Mouse (Mus musculus): ENCODE data around the gene Olfr1443. TPM values are rescaled to one million over a fixed set of nuclear protein-coding genes. Genes with fewer than 3 reads are reported as not detected.

The Olfr1443 gene
- polyA plus RNA-seq, 1 experiment, result not detected

DNA sequence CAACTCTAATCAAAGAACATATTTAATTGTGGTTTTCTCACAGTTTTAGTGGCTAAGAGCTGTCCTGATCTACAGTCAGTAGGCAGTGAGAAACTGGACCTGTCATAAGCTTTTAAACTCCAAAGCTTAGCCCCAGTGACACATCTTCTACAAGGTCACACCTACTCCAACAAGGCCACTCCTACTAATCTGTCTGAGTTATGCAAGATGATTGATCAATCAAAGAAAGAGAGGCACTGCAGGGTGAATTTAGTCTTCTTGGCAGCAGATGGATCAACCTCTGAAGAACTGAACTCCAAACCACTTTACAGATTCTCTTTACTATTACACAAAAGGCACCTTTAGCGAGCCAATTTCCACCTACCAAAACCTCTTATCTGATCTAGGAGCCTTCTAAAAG, 47.9 kb downstream of the Olfr1443 start:
- H3K27ac ChIP-seq (ENCODE audit: insufficient read depth, low read length), result no peak overlapping the region
- TF ChIP-seq POLR2A (IDR thresholded peaks at IDR 0.05; ENCODE audit: low read depth, low read length) (no peak), CTCF (IDR thresholded peaks at IDR 0.05; ENCODE audit: borderline replicate concordance, insufficient read depth, low read length) (no peak)
- H3K4me1 ChIP-seq (ENCODE audit: control insufficient read depth, insufficient read depth, low read length), result no peaks in the 10 kb centered on the region
- H3K4me3 ChIP-seq (ENCODE audit: insufficient read depth, low read length), result no peak overlapping the region

DNA sequence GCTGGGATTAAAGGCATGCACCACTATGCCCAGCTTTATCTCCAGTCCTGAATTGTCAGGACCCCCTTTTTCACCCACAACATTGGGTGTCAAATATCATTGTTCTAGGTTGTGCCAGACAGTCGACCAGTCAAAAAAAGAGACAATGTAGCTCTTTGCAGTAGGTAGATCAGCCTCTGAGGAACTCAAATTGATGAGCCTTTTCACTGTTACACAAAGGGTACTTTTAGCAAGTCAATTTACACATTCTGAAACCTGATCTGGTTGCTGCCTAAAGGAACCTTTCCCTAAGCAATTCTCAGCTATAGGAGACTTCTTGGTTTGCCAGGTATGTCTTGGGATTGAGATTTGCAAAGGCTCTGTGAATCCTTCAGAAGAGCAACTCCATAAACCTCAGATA, 53.1 kb downstream of the Olfr1443 start:
- no peak overlapping the region for H3K4me3 ChIP-seq (ENCODE audit: insufficient read depth, low read length)
- H3K4me1 ChIP-seq (ENCODE audit: control insufficient read depth, insufficient read depth, low read length), result no peaks in the 10 kb centered on the region
- no peak overlapping the region for H3K27ac ChIP-seq (ENCODE audit: insufficient read depth, low read length)
- TF ChIP-seq CTCF (IDR thresholded peaks at IDR 0.05; ENCODE audit: borderline replicate concordance, insufficient read depth, low read length), result no peak
- TF ChIP-seq POLR2A (IDR thresholded peaks at IDR 0.05; ENCODE audit: low read depth, low read length), result no peak

DNA sequence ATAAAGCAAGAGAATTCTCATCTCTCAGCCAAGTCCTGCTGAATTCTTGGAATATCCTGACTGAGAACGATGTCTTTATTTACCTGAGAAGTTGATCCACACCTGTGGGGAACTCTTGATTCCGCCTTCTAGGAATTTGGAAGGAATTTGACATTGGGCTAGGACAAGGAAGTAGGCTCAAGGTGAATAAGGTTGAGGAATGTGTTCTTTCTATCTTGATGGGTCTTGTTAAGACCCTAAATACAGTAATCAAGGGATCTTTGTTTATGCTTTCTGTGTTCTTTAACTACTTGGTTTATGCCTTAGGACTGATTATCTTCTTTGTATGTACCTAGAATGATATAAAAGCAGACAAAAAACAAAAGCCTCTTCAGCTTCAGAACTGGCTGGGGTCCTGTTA, 54.0 kb downstream of the Olfr1443 start:
- Histone ChIP-seq H3K4me1 (ENCODE audit: control insufficient read depth, insufficient read depth, low read length) (no peaks in the 10 kb centered on the region), H3K4me3 (ENCODE audit: insufficient read depth, low read length) (no peak overlapping the region), H3K27ac (ENCODE audit: insufficient read depth, low read length) (no peak overlapping the region)
- no peak for TF ChIP-seq CTCF (IDR thresholded peaks at IDR 0.05; ENCODE audit: borderline replicate concordance, insufficient read depth, low read length)
- TF ChIP-seq POLR2A (IDR thresholded peaks at IDR 0.05; ENCODE audit: low read depth, low read length), result no peak

Other genes with a start within 250 kb of the Olfr1443 start
- gene Mpeg1, start 217.3 kb upstream of the Olfr1443 start, polyA plus RNA-seq (2011; ENCODE audit: insufficient read length, low read depth, missing spikeins), result 0.82 and 7.0 TPM in 2 replicates
- 6.2 and 10.4 TPM in 2 replicates for gene Dtx4, start 176.7 kb upstream of the Olfr1443 start, polyA plus RNA-seq (2011; ENCODE audit: insufficient read length, low read depth, missing spikeins)
- gene Fam111a, start 132.4 kb upstream of the Olfr1443 start, polyA plus RNA-seq (2011; ENCODE audit: insufficient read length, low read depth, missing spikeins), result 50.9 and 56.0 TPM in 2 replicates
- gene Gm4952, start 78.1 kb upstream of the Olfr1443 start, polyA plus RNA-seq (2011; ENCODE audit: insufficient read length, low read depth, missing spikeins), result 0.23 TPM in 1 of 2 replicates, not detected in the other
- 0.23 TPM in 1 of 2 replicates, not detected in the other for gene Glyat, start 44.8 kb upstream of the Olfr1443 start, polyA plus RNA-seq (2011; ENCODE audit: insufficient read length, low read depth, missing spikeins)
- gene Olfr1442, start 7.7 kb upstream of the Olfr1443 start, polyA plus RNA-seq (2011; ENCODE audit: insufficient read length, low read depth, missing spikeins), result not detected in 2 replicates
- gene Keg1, start 17.7 kb downstream of the Olfr1443 start, polyA plus RNA-seq (2011; ENCODE audit: insufficient read length, low read depth, missing spikeins), result not detected in 2 replicates
- 2.9 and 6.0 TPM in 2 replicates for gene Cntf, start 87.5 kb downstream of the Olfr1443 start, polyA plus RNA-seq (2011; ENCODE audit: insufficient read length, low read depth, missing spikeins)
- gene Zfp91, start 118.0 kb downstream of the Olfr1443 start, polyA plus RNA-seq (2011; ENCODE audit: insufficient read length, low read depth, missing spikeins), result 69.4 and 85.8 TPM in 2 replicates
- 0.38 and 0.83 TPM in 2 replicates for gene Lpxn, start 118.1 kb downstream of the Olfr1443 start, polyA plus RNA-seq (2011; ENCODE audit: insufficient read length, low read depth, missing spikeins)
- not detected in 2 replicates for gene Gm5244, start 168.6 kb downstream of the Olfr1443 start, polyA plus RNA-seq (2011; ENCODE audit: insufficient read length, low read depth, missing spikeins)
- gene Olfr1444, start 179.2 kb downstream of the Olfr1443 start, polyA plus RNA-seq (2011; ENCODE audit: insufficient read length, low read depth, missing spikeins), result not detected in 2 replicates
- not detected in 2 replicates for gene Olfr1445, start 205.7 kb downstream of the Olfr1443 start, polyA plus RNA-seq (2011; ENCODE audit: insufficient read length, low read depth, missing spikeins)
- not detected in 2 replicates for gene Olfr1446, start 215.4 kb downstream of the Olfr1443 start, polyA plus RNA-seq (2011; ENCODE audit: insufficient read length, low read depth, missing spikeins)
- gene Olfr1447, start 225.6 kb downstream of the Olfr1443 start, polyA plus RNA-seq (2011; ENCODE audit: insufficient read length, low read depth, missing spikeins), result not detected in 2 replicates
- gene Olfr1448, start 246.3 kb downstream of the Olfr1443 start, polyA plus RNA-seq (2011; ENCODE audit: insufficient read length, low read depth, missing spikeins), result not detected in 2 replicates